Mouse (Mus musculus): ENCODE measurements around the gene Ttc25. TPM values are rescaled to one million over a fixed set of nuclear protein-coding genes. Genes with fewer than 3 reads are reported as not detected.
"Not testable (repeated sequence)": the region's sequence is repeated elsewhere in the genome, so short reads cannot be mapped to it uniquely, and the experiment has no call there.

Ttc25 gene
- total RNA-seq, 1 experiment: 3.4 TPM

- DNase-seq (ENCODE audit: low read depth, low spot score): no peak
- Histone ChIP-seq H3K27ac (ENCODE audit: insufficient read depth, low read depth, low read length, poor library complexity, severe bottlenecking) (no peak overlapping the region), H3K36me3 (ENCODE audit: control insufficient read depth, insufficient read depth, low read length, poor library complexity, severe bottlenecking) (peaks cover 64% of the 10 kb centered on the region), H3K4me3 (ENCODE audit: insufficient read depth in 1 of 2, low read depth in 1 of 2, low read length in 2 of 2, poor library complexity in 1 of 2, severe bottlenecking in 1 of 2) (no peak overlapping the region), H3K9me3 (ENCODE audit: control insufficient read depth, insufficient read depth, low read depth, low read length) (no peaks in the 10 kb centered on the region), H3K4me1 (ENCODE audit: control insufficient read depth in 2 of 2, insufficient read depth in 2 of 2, low read length in 2 of 2, poor library complexity in 1 of 2) (peaks cover 0 to 8% of the 10 kb centered on the region in 2 experiments; a peak in 2 of 4 replicates), H3K9ac (ENCODE audit: insufficient read depth, low read depth, low read length, poor library complexity, severe bottlenecking) (no peak overlapping the region)
- in situ Hi-C loops (cut with MboI; ENCODE audit: low sequenced_read_pairs in 2 of 2, unreplicated experiment in 2 of 2): no loop called here
- TF ChIP-seq MAFK (IDR thresholded peaks at IDR 0.05; ENCODE audit: insufficient read depth, low read depth, low read length) (no peak), HCFC1 (IDR thresholded peaks at IDR 0.05; ENCODE audit: borderline replicate concordance, insufficient read depth, low read length) (no peak), ZNF384 (IDR thresholded peaks at IDR 0.05; ENCODE audit: low read depth, low read length) (no peak), CHD2 (IDR thresholded peaks at IDR 0.05; ENCODE audit: low read depth, low read length) (no peak), ZC3H11A (IDR thresholded peaks at IDR 0.05; ENCODE audit: borderline replicate concordance, low read depth, low read length) (no peak)
Measured at GRCm38 (mm10) chr11:100580275-100580674, 34.9 kb downstream of the Ttc25 start.

DNA sequence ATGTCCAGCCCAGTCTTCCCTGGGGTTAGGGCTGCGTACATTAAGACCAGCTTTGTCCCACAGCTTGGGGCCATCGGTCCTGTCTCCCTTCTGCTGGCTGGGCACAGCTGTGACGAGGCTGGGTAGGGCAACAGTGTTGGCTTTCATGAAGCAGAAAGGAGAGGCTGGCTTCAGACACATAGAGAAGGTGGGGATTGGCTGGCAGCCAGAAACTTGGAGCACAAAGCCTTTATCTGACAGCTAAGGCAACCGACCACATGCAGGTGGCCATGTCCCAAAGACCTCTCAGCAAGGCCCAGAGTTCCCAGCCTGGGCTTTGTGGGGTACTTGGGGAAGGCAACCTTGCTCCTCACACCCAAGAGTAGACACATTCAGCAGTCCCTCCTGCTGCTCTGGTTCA is 36.3 kb downstream of the Ttc25 start:
- TF ChIP-seq MAFK (IDR thresholded peaks at IDR 0.05; ENCODE audit: insufficient read depth, low read depth, low read length): no peak
- no peak for TF ChIP-seq CHD2 (IDR thresholded peaks at IDR 0.05; ENCODE audit: low read depth, low read length)
- TF ChIP-seq ZC3H11A (IDR thresholded peaks at IDR 0.05; ENCODE audit: borderline replicate concordance, low read depth, low read length): no peak
- no peak for TF ChIP-seq HCFC1 (IDR thresholded peaks at IDR 0.05; ENCODE audit: borderline replicate concordance, insufficient read depth, low read length)
- TF ChIP-seq ZNF384 (IDR thresholded peaks at IDR 0.05; ENCODE audit: low read depth, low read length): no peak
- H3K27ac ChIP-seq (ENCODE audit: insufficient read depth, low read depth, low read length, poor library complexity, severe bottlenecking): no peak overlapping the region
- in situ Hi-C loops (cut with MboI; ENCODE audit: low sequenced_read_pairs in 2 of 2, unreplicated experiment in 2 of 2): no loop called here
- no peaks in the 10 kb centered on the region for H3K4me1 ChIP-seq (ENCODE audit: control insufficient read depth in 2 of 2, insufficient read depth in 2 of 2, low read length in 2 of 2, poor library complexity in 1 of 2)
- H3K4me3 ChIP-seq (ENCODE audit: insufficient read depth in 1 of 2, low read depth in 1 of 2, low read length in 2 of 2, poor library complexity in 1 of 2, severe bottlenecking in 1 of 2): no peak overlapping the region
- no peaks in the 10 kb centered on the region for H3K9me3 ChIP-seq (ENCODE audit: control insufficient read depth, insufficient read depth, low read depth, low read length)
- no peak for DNase-seq (ENCODE audit: low read depth, low spot score)
- peaks cover 75% of the 10 kb centered on the region for H3K36me3 ChIP-seq (ENCODE audit: control insufficient read depth, insufficient read depth, low read length, poor library complexity, severe bottlenecking)
- H3K9ac ChIP-seq (ENCODE audit: insufficient read depth, low read depth, low read length, poor library complexity, severe bottlenecking): no peak overlapping the region

- H3K9me3 ChIP-seq (ENCODE audit: control insufficient read depth, insufficient read depth, low read depth, low read length); H3K9ac ChIP-seq (ENCODE audit: insufficient read depth, low read depth, low read length, poor library complexity, severe bottlenecking); H3K27ac ChIP-seq (ENCODE audit: insufficient read depth, low read depth, low read length, poor library complexity, severe bottlenecking); in situ Hi-C loops (cut with MboI; ENCODE audit: low sequenced_read_pairs in 2 of 2, unreplicated experiment in 2 of 2); H3K4me1 ChIP-seq (ENCODE audit: control insufficient read depth in 2 of 2, insufficient read depth in 2 of 2, low read length in 2 of 2, poor library complexity in 1 of 2); H3K4me3 ChIP-seq (ENCODE audit: insufficient read depth in 1 of 2, low read depth in 1 of 2, low read length in 2 of 2, poor library complexity in 1 of 2, severe bottlenecking in 1 of 2); DNase-seq (ENCODE audit: low read depth, low spot score): not testable (repeated sequence)
- peaks cover 79% of the 10 kb centered on the region for H3K36me3 ChIP-seq (ENCODE audit: control insufficient read depth, insufficient read depth, low read length, poor library complexity, severe bottlenecking)
Measured at GRCm38 (mm10) chr11:100582413-100582812, 37.0 kb downstream of the Ttc25 start.

GRCm38 (mm10) chr11:100582836-100583235 is 37.4 kb downstream of the Ttc25 start:
- TF ChIP-seq MAFK (IDR thresholded peaks at IDR 0.05; ENCODE audit: insufficient read depth, low read depth, low read length) (no peak), ZNF384 (IDR thresholded peaks at IDR 0.05; ENCODE audit: low read depth, low read length) (no peak), ZC3H11A (IDR thresholded peaks at IDR 0.05; ENCODE audit: borderline replicate concordance, low read depth, low read length) (no peak), CHD2 (IDR thresholded peaks at IDR 0.05; ENCODE audit: low read depth, low read length) (no peak), HCFC1 (IDR thresholded peaks at IDR 0.05; ENCODE audit: borderline replicate concordance, insufficient read depth, low read length) (no peak)
- no peaks in the 10 kb centered on the region for H3K4me1 ChIP-seq (ENCODE audit: control insufficient read depth in 2 of 2, insufficient read depth in 2 of 2, low read length in 2 of 2, poor library complexity in 1 of 2)
- H3K27ac ChIP-seq (ENCODE audit: insufficient read depth, low read depth, low read length, poor library complexity, severe bottlenecking): no peak overlapping the region
- no peak for DNase-seq (ENCODE audit: low read depth, low spot score)
- in situ Hi-C loops (cut with MboI; ENCODE audit: low sequenced_read_pairs in 2 of 2, unreplicated experiment in 2 of 2): no loop called here
- H3K9me3 ChIP-seq (ENCODE audit: control insufficient read depth, insufficient read depth, low read depth, low read length): no peaks in the 10 kb centered on the region
- H3K36me3 ChIP-seq (ENCODE audit: control insufficient read depth, insufficient read depth, low read length, poor library complexity, severe bottlenecking): peaks cover 83% of the 10 kb centered on the region
- no peak overlapping the region for H3K9ac ChIP-seq (ENCODE audit: insufficient read depth, low read depth, low read length, poor library complexity, severe bottlenecking)
- H3K4me3 ChIP-seq (ENCODE audit: insufficient read depth in 1 of 2, low read depth in 1 of 2, low read length in 2 of 2, poor library complexity in 1 of 2, severe bottlenecking in 1 of 2): no peak overlapping the region

- no peaks in the 10 kb centered on the region for H3K9me3 ChIP-seq (ENCODE audit: control insufficient read depth, insufficient read depth, low read depth, low read length)
- H3K4me3 ChIP-seq (ENCODE audit: insufficient read depth in 1 of 2, low read depth in 1 of 2, low read length in 2 of 2, poor library complexity in 1 of 2, severe bottlenecking in 1 of 2): no peak overlapping the region
- DNase-seq (ENCODE audit: low read depth, low spot score): no peak
- peaks cover 79% of the 10 kb centered on the region for H3K36me3 ChIP-seq (ENCODE audit: control insufficient read depth, insufficient read depth, low read length, poor library complexity, severe bottlenecking)
- no peak overlapping the region for H3K27ac ChIP-seq (ENCODE audit: insufficient read depth, low read depth, low read length, poor library complexity, severe bottlenecking)
- no peaks in the 10 kb centered on the region for H3K4me1 ChIP-seq (ENCODE audit: control insufficient read depth in 2 of 2, insufficient read depth in 2 of 2, low read length in 2 of 2, poor library complexity in 1 of 2)
- TF ChIP-seq CHD2 (IDR thresholded peaks at IDR 0.05; ENCODE audit: low read depth, low read length): no peak
- in situ Hi-C loops (cut with MboI; ENCODE audit: low sequenced_read_pairs in 2 of 2, unreplicated experiment in 2 of 2): no loop called here
- no peak overlapping the region for H3K9ac ChIP-seq (ENCODE audit: insufficient read depth, low read depth, low read length, poor library complexity, severe bottlenecking)
Measured at GRCm38 (mm10) chr11:100584561-100584961, 39.2 kb downstream of the Ttc25 start.

Data from ES-E14 (cell line).